Mouse (Mus musculus) cerebellum, adult 9-10 months (tissue): ENCODE data around the gene Nudt15.

Source experiments
- DNase-seq: peaks from one replicate; pipeline ENCODE4 v3.0.0; 2022

Nudt15 gene

GRCm38 (mm10) chr14:73507702-73508376, 40.2 kb downstream of the Nudt15 start:
- no peak for DNase-seq

DNA sequence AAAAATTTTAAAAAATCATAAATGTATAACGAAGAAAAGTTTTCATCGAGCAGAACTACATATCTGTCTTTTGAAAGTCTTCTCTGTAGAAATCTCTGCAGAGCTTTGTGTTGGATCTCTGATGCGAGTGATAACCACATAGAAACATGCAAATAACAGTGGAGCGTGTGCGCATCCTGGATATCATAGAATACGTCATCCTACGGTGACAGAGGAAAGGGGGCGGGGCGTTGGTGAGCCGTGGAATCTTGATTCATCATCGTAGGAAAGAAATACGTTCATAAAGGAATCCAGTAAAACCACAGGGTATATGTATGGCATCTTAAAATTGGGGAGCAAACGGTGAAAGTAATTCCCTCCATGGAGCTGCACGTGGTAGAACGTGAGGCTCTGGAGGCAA, 40.8 kb downstream of the Nudt15 start:
- no peak for DNase-seq

- no peak for DNase-seq
Measured at GRCm38 (mm10) chr14:73506283-73506682, 41.8 kb downstream of the Nudt15 start.

GRCm38 (mm10) chr14:73503237-73503933, 44.7 kb downstream of the Nudt15 start:
- DNase-seq: no peak

- peak; percentile 69 for DNase-seq
Measured at GRCm38 (mm10) chr14:73502591-73503184, 45.4 kb downstream of the Nudt15 start.

DNA sequence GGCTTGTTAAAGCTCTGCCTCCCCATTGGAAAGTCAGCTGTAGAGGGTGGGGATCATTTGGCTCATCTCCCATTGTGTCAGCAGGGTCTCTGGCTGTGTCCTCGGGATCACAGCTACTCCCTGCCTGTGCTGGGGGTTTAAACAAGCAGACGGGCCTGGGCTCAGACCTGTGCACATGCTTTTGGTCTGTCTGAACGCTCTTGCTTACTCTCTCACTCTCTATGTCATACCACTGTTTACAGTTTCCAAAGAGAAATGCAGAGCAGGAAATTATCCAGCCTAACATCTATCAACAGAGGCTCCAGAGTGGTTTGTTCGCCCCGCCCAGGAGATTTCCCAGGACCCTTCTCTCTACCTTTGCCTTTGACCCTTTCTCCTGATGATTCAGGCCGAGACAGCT, 46.3 kb downstream of the Nudt15 start:
- DNase-seq: no peak

GRCm38 (mm10) chr14:73501283-73501682, 46.8 kb downstream of the Nudt15 start:
- no peak for DNase-seq

DNA sequence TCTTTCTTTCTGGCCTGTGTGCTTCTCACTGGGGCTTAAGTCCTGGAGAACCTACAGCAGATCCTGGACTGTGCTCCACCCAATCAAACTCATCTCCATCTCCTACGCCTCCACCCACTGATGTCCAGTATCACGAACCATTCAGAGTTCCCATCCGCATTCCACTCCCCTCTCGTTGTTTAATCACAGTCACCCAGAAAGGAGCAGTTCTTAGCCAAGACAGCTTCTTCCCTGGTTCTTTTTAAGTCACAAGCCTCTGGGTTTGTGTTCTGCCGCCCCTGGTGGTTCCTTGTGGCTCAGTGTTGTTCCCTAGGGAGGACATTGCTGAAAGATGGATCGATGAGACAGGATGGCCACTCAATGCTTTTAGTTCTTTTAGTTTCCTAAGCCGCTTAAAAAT, 52.3 kb downstream of the Nudt15 start:
- DNase-seq: no peak

DNA sequence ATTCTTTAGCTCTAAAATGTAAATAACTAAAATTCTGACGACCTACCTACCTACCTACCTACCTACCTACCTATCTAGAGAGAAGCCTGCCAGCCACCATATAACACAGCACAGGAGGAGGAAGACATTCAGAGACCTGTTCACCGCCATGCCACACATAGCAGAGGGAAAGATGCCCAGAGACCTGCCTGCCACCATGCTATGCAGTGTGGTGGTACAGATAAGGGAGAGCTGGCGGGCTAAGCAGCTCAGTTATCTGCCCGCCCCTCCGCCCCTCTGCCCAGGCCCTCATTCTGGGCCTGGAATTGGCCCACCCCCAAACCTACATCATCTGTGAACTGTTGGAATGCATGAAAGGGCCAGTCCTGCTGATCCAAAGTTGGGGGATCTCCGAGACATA, 53.9 kb downstream of the Nudt15 start:
- DNase-seq: no peak

DNA sequence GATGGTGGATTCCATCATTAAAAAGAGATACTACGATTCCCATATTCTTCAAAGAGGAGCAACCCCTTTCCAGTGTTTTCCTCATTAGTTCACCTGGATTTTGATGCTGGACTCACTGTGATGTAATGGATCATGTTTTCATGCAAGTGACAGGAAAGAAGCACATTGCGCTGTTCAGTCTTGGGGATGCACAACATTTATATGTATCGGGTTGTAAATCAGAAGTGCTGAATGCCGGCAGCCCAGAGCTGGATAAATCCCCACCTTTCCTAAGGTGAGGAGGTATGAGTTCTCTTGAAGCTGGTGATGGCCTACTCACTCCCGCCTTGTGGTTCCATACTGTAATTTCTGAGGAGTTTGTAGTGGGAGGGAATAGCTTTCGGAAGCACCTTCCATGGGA, 54.7 kb downstream of the Nudt15 start:
- no peak for DNase-seq

DNA sequence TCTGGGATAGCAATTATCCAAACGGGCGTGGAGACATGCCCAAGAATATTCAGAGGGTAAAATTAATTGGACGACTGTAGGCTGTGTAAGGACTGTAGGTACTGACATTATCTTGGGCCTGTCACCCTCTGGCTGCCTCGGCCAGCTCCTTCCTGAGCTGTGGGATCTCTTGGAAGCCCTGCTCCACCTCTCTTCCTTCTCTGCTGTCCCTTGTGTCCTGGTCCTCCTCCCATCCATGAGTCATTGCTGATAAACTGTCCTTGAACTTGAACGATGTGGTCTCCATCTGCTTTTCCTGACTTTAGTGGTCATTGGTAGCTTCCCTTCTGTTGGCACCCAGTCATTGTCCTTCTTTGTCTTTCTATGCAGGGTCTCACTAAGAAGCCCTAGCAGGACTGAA, 61.4 kb downstream of the Nudt15 start:
- no peak for DNase-seq

- no peak for DNase-seq
Measured at GRCm38 (mm10) chr14:73484366-73485110, 63.5 kb downstream of the Nudt15 start.

DNA sequence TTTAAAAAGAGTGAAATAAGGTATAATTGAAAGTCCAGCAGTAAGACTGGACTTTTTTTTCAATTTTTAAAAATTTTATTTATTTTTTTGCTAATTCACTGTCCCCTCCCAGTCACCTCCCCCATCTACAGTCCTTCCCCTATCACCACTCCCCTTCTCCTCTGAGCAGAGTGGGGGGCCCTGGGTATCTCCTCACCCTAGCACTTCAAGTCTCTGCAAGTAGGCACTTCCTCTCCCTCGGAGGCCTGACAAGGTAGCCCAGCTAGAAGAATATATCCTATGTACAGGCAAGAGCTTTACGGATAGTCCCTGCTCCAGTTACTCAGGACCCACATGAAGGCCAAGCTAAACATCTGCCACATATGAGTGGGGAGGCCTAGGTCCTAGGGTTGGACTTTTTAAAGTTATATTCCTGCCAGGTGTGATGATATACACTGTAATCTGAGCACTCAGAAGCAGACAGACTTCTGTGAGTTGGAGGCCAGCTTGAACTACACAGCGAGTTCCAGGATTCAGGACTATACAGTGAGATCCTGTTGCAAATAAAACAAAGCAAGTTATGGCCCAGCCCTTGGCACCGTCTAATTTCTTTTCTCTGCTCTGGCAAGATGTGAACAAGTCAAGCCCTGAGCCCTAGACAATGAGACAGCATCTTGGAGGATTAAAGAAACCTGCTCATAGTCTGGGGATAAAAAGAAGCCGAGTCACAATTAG, 64.4 kb downstream of the Nudt15 start:
- no peak for DNase-seq

- no peak for DNase-seq
Measured at GRCm38 (mm10) chr14:73479771-73480170, 68.3 kb downstream of the Nudt15 start.

DNA sequence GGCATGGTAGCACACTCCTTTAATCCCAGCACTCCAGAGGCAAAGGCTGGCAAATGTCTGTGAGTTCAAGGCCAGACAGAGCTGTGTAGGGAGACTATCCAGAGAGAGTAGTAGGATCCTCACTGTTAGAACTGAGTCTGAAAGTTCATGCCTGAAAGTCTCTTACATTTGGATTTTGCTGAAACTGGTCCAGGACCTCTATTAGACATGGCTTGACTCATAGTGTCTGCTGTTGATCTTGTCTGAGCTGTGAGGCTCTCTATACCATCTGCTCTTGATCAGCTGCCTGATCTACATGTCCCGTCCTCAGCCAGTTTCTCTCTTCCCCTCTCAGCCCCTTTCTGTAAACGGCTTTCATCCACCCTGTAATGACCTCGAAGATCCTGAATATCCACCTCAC, 69.7 kb downstream of the Nudt15 start:
- no peak for DNase-seq

DNA sequence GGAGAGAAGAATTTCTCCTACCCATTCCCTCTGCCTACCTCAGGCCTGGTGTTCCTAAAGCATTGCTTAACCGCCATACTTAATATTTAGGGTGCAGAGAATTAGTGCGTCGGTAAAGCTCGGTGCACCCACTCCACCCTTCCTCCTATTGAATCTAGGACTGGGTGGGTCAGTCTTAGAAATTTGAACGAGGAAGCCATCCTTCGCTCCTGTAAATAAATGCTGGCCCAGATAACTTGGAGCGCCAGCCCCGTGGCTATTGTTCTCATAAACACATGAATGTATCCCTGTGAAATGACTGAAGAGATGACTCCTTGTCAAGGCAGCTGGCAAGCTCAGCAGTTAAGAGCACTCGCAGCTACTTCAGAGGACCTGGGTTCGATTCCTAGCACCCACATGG, 71.0 kb downstream of the Nudt15 start:
- DNase-seq: no peak

GRCm38 (mm10) chr14:73476361-73476934, 71.6 kb downstream of the Nudt15 start:
- no peak for DNase-seq

GRCm38 (mm10) chr14:73475506-73475905, 72.5 kb downstream of the Nudt15 start:
- no peak for DNase-seq

DNA sequence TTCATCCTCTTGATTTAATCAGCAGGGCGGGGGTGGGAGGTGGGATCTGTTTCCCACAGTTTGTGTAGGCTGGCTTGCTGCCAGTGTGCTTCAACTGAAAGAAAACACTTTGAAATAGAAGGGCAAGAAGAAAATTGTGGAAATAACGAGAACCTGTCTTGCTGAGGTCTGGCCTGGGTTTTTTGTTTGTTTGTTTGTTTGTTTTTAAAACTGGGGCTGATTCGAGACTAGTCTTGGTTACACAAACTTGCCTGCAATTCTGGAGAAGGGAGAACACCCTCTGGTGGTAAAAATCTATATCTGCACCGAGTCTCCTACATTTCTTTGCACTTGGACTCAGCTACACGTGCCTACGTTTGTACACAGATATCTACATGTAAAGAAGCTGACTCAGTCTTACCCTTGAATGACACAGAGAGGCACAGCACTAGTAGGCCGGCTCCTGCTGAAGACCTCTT, 73.4 kb downstream of the Nudt15 start:
- DNase-seq: peak; percentile 88

DNA sequence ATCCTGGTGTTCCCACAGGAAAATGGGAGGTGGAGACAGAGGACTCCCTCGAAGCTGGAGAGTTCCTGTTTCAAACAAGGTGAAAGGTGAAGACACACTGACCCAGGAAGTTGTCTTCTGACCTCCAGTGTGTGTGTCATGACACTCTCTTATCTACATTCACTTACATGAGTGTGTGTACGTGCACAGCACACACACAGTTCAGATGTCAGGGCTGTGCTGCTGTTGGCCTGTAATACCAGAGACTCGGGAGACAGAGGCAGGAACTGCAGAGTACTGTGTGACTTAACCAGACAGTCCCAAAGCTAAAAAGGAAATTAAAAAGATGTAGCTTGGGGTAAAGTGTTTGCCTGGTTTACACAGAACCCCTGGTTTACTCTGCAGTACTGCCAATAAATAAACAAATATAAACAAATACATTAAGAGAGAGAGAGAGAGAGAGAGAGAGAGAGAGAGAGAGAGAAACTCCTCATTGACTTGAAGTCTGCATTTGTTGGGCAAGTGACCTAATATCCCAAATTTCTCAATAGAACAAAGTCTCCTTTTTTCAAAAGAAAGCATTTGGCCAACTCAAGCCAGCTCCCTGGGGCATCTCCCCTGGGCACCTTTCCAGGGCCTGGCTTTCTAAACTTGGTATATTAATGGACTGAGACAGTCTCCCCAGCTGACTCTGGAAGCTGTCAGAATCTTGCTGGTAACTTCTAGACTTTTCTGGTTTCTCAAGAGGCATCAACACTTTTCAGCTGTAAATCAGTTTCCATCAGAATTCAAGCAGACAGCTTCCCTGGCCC, 74.2 kb downstream of the Nudt15 start:
- DNase-seq: peak; percentile 84

- DNase-seq: no peak
Measured at GRCm38 (mm10) chr14:73472205-73472604, 75.8 kb downstream of the Nudt15 start.

DNA sequence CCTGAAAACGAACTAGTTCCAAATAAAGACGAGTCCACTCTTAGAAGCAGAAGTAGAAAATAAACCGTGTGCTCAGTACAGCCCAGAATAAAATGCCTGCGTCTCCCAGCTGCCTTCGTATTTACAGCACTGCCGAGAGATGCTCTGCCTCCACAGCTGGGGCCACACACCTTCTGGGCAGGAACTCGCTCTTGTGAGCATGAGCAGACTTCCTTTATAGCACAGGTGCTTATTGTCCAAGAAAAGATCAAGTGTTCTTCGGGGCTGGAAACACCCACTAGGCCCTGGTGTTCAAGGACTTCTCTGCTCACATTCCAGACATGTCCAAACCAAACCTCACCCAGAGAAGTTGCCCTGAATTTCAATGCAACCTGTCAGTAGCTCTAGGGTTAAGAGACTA, 77.4 kb downstream of the Nudt15 start:
- DNase-seq: no peak
